19 mouse cellular contexts compared by ENCODE assay signal in the genomic region with DNA sequence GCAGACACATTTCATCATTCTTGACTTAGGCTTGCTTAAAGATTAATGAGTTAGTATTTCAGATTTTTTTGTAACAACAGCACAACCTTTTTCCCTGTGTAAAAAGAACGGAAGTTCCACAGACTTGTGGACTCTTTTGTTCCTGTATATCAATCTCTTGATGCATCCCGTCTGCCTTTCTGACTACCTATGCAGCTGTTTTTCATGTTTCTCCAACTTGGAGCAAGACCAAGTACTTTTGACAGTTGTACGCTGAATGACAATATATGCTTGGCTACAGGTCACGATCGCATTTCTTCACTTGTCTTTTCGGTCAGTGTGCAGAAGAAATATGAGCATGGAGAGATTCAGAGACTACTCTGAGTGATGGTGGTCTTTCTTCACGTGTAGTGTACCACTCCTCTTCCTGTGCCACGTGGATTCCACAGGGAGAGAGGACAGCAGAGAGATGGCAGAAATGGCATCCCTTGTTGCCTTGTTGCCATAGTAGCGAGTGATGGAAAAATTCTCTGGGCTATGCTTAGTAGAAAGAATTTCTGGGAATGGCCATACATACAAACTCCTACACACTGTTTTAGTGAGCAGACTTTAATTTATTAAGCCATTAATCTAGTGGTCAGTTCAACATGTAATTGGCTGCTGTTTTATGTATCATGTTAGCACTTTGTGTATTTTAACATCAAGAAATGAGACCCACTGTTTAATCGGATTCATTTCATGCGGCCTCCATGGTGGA.
"Had no signal": no experiment of that assay in that cellular context is flagged by ENCODE, and none has a peak within 500 bp of the region (broad histone marks: within the 10 kb centered on the region; RNA-seq: fewer than 3 reads in every experiment).

No protein-coding gene starts in this region.

- H3K36me3 ChIP-seq: liver, embryonic 13.5 days; midbrain, embryonic 10.5 days; midbrain, embryonic 13.5 days; neural tube, embryonic 13.5 days had no signal

- H3K9ac ChIP-seq: liver, embryonic 13.5 days; midbrain, embryonic 13.5 days; neural tube, embryonic 13.5 days had no signal

- ATAC-seq: hindbrain, postnatal 0 days; inflammation-experienced regulatory T-cells, adult 6 months; midbrain, embryonic 13.5 days; midbrain, embryonic 16.5 days had no signal

- H3K27ac ChIP-seq: hindbrain, postnatal 0 days; left cerebral cortex, adult 2 months; liver, embryonic 13.5 days; midbrain, embryonic 10.5 days; midbrain, embryonic 13.5 days; neural tube, embryonic 13.5 days had no signal

- H3K9me3 ChIP-seq: liver, embryonic 13.5 days; midbrain, embryonic 10.5 days; midbrain, embryonic 13.5 days; neural tube, embryonic 13.5 days had no signal

- H3K27me3 ChIP-seq: liver, embryonic 13.5 days; midbrain, embryonic 13.5 days; neural tube, embryonic 13.5 days had no signal

- DNase-seq: kidney, adult 11 months; kidney, postnatal 10 days; layer of hippocampus, postnatal 36 days; liver, embryonic 13.5 days; lung, adult 2 months; lung, postnatal 14 days; lung, postnatal 4 days; retina, postnatal 1 day; thymus, adult 2 months; thymus, postnatal 14 days; thymus, postnatal 4 days had no signal

- H3K4me2 ChIP-seq: liver, embryonic 13.5 days; midbrain, embryonic 13.5 days; neural tube, embryonic 13.5 days had no signal

- H3K4me1 ChIP-seq: liver, embryonic 13.5 days; midbrain, embryonic 10.5 days; midbrain, embryonic 13.5 days; neural tube, embryonic 13.5 days had no signal

- H3K4me3 ChIP-seq: left cerebral cortex, adult 2 months; liver, embryonic 13.5 days; midbrain, embryonic 10.5 days; midbrain, embryonic 13.5 days; myocyte; neural tube, embryonic 13.5 days had no signal
